Mouse (Mus musculus): Measurements from ENCODE around the gene Filip1. TPM values are rescaled to one million over a fixed set of nuclear protein-coding genes. Genes with fewer than 3 reads are reported as not detected.

Filip1 gene
- polyA plus RNA-seq, 1 experiment = 1.1 TPM

- Histone ChIP-seq H3K27ac (ENCODE audit: insufficient read depth, low read length) (no peak overlapping the region), H3K4me3 (ENCODE audit: extremely low read depth, insufficient read depth, insufficient read length) (no peak overlapping the region), H3K4me1 (ENCODE audit: control insufficient read depth, insufficient read depth, insufficient read length) (no peaks in the 10 kb centered on the region), H3K36me3 (ENCODE audit: control insufficient read depth, insufficient read depth, low read length) (no peaks in the 10 kb centered on the region), H3K27me3 (ENCODE audit: control insufficient read depth, insufficient read depth, low read length) (no peaks in the 10 kb centered on the region)
- DNase-seq (ENCODE audit: low read depth in 1 of 2, low spot score in 2 of 2) = no peak
- 90% methylated on average over 23 of the region's 23 CpGs for WGBS
- no peak for TF ChIP-seq CTCF (IDR thresholded peaks at IDR 0.05; ENCODE audit: extremely low read depth, insufficient read depth, insufficient read length, insufficient replicate concordance)
- TF ChIP-seq POLR2A (IDR thresholded peaks at IDR 0.05; ENCODE audit: low read depth, low read length) = no peak
Measured at GRCm38 (mm10) chr9:79829842-79830800, 182.5 kb downstream of the Filip1 start.

- no peak for DNase-seq (ENCODE audit: low read depth in 1 of 2, low spot score in 2 of 2)
- Histone ChIP-seq H3K27ac (ENCODE audit: insufficient read depth, low read length) (no peak overlapping the region), H3K4me1 (ENCODE audit: control insufficient read depth, insufficient read depth, insufficient read length) (no peaks in the 10 kb centered on the region), H3K27me3 (ENCODE audit: control insufficient read depth, insufficient read depth, low read length) (no peaks in the 10 kb centered on the region), H3K4me3 (ENCODE audit: extremely low read depth, insufficient read depth, insufficient read length) (no peak overlapping the region), H3K36me3 (ENCODE audit: control insufficient read depth, insufficient read depth, low read length) (no peaks in the 10 kb centered on the region)
- WGBS = 76% methylated on average over 2 of the region's 2 CpGs
- TF ChIP-seq POLR2A (IDR thresholded peaks at IDR 0.05; ENCODE audit: low read depth, low read length) = no peak
- no peak for TF ChIP-seq CTCF (IDR thresholded peaks at IDR 0.05; ENCODE audit: extremely low read depth, insufficient read depth, insufficient read length, insufficient replicate concordance)
Measured at GRCm38 (mm10) chr9:79827072-79827471, 185.6 kb downstream of the Filip1 start.

GRCm38 (mm10) chr9:79825526-79825925 lies 187.1 kb downstream of the Filip1 start:
- Histone ChIP-seq H3K4me1 (ENCODE audit: control insufficient read depth, insufficient read depth, insufficient read length) (no peaks in the 10 kb centered on the region), H3K27ac (ENCODE audit: insufficient read depth, low read length) (no peak overlapping the region), H3K4me3 (ENCODE audit: extremely low read depth, insufficient read depth, insufficient read length) (no peak overlapping the region), H3K27me3 (ENCODE audit: control insufficient read depth, insufficient read depth, low read length) (no peaks in the 10 kb centered on the region), H3K36me3 (ENCODE audit: control insufficient read depth, insufficient read depth, low read length) (no peaks in the 10 kb centered on the region)
- WGBS = 92% methylated on average over 7 of the region's 7 CpGs
- TF ChIP-seq CTCF (IDR thresholded peaks at IDR 0.05; ENCODE audit: extremely low read depth, insufficient read depth, insufficient read length, insufficient replicate concordance) = no peak
- no peak for TF ChIP-seq POLR2A (IDR thresholded peaks at IDR 0.05; ENCODE audit: low read depth, low read length)
- DNase-seq (ENCODE audit: low read depth in 1 of 2, low spot score in 2 of 2) = no peak

GRCm38 (mm10) chr9:79823856-79824255 lies 188.8 kb downstream of the Filip1 start:
- 80% methylated on average over 2 of the region's 2 CpGs for WGBS
- H3K4me3 ChIP-seq (ENCODE audit: extremely low read depth, insufficient read depth, insufficient read length) = no peak overlapping the region
- TF ChIP-seq POLR2A (IDR thresholded peaks at IDR 0.05; ENCODE audit: low read depth, low read length) = no peak
- no peak for TF ChIP-seq CTCF (IDR thresholded peaks at IDR 0.05; ENCODE audit: extremely low read depth, insufficient read depth, insufficient read length, insufficient replicate concordance)
- H3K36me3 ChIP-seq (ENCODE audit: control insufficient read depth, insufficient read depth, low read length) = no peaks in the 10 kb centered on the region
- H3K4me1 ChIP-seq (ENCODE audit: control insufficient read depth, insufficient read depth, insufficient read length) = no peaks in the 10 kb centered on the region
- no peak for DNase-seq (ENCODE audit: low read depth in 1 of 2, low spot score in 2 of 2)
- no peaks in the 10 kb centered on the region for H3K27me3 ChIP-seq (ENCODE audit: control insufficient read depth, insufficient read depth, low read length)
- no peak overlapping the region for H3K27ac ChIP-seq (ENCODE audit: insufficient read depth, low read length)

GRCm38 (mm10) chr9:79823438-79823837 lies 189.2 kb downstream of the Filip1 start:
- no peak overlapping the region for H3K27ac ChIP-seq (ENCODE audit: insufficient read depth, low read length)
- no peaks in the 10 kb centered on the region for H3K36me3 ChIP-seq (ENCODE audit: control insufficient read depth, insufficient read depth, low read length)
- H3K27me3 ChIP-seq (ENCODE audit: control insufficient read depth, insufficient read depth, low read length) = no peaks in the 10 kb centered on the region
- 90% methylated on average over 4 of the region's 4 CpGs for WGBS
- no peaks in the 10 kb centered on the region for H3K4me1 ChIP-seq (ENCODE audit: control insufficient read depth, insufficient read depth, insufficient read length)
- no peak for DNase-seq (ENCODE audit: low read depth in 1 of 2, low spot score in 2 of 2)
- no peak overlapping the region for H3K4me3 ChIP-seq (ENCODE audit: extremely low read depth, insufficient read depth, insufficient read length)
- TF ChIP-seq POLR2A (IDR thresholded peaks at IDR 0.05; ENCODE audit: low read depth, low read length) (no peak), CTCF (IDR thresholded peaks at IDR 0.05; ENCODE audit: extremely low read depth, insufficient read depth, insufficient read length, insufficient replicate concordance) (no peak)

GRCm38 (mm10) chr9:79816464-79816863 lies 196.2 kb downstream of the Filip1 start:
- Histone ChIP-seq H3K4me3 (ENCODE audit: extremely low read depth, insufficient read depth, insufficient read length) (no peak overlapping the region), H3K27ac (ENCODE audit: insufficient read depth, low read length) (0 out of 2 replicates have a peak overlapping the region, but pooled peaks have one; percentile 14), H3K4me1 (ENCODE audit: control insufficient read depth, insufficient read depth, insufficient read length) (peaks cover 9% of the 10 kb centered on the region; the same call in 1 of the 2 replicates), H3K27me3 (ENCODE audit: control insufficient read depth, insufficient read depth, low read length) (no peaks in the 10 kb centered on the region), H3K36me3 (ENCODE audit: control insufficient read depth, insufficient read depth, low read length) (no peaks in the 10 kb centered on the region)
- TF ChIP-seq CTCF (IDR thresholded peaks at IDR 0.05; ENCODE audit: extremely low read depth, insufficient read depth, insufficient read length, insufficient replicate concordance) (no peak), POLR2A (IDR thresholded peaks at IDR 0.05; ENCODE audit: low read depth, low read length) (no peak)
- no peak for DNase-seq (ENCODE audit: low read depth in 1 of 2, low spot score in 2 of 2)
- WGBS = 20% methylated on average over 5 of the region's 5 CpGs

- TF ChIP-seq CTCF (IDR thresholded peaks at IDR 0.05; ENCODE audit: extremely low read depth, insufficient read depth, insufficient read length, insufficient replicate concordance) (no peak), POLR2A (IDR thresholded peaks at IDR 0.05; ENCODE audit: low read depth, low read length) (no peak)
- WGBS = 34% methylated on average over 11 of the region's 11 CpGs
- peak overlapping the region; percentile 30; the same call in 1 of the 2 replicates for H3K4me3 ChIP-seq (ENCODE audit: extremely low read depth, insufficient read depth, insufficient read length)
- H3K27ac ChIP-seq (ENCODE audit: insufficient read depth, low read length) = 0 out of 2 replicates have a peak overlapping the region, but pooled peaks have one; percentile 14
- H3K27me3 ChIP-seq (ENCODE audit: control insufficient read depth, insufficient read depth, low read length) = no peaks in the 10 kb centered on the region
- H3K36me3 ChIP-seq (ENCODE audit: control insufficient read depth, insufficient read depth, low read length) = no peaks in the 10 kb centered on the region
- H3K4me1 ChIP-seq (ENCODE audit: control insufficient read depth, insufficient read depth, insufficient read length) = peaks cover 9% of the 10 kb centered on the region; the same call in 1 of the 2 replicates
- no peak for DNase-seq (ENCODE audit: low read depth in 1 of 2, low spot score in 2 of 2)
Measured at GRCm38 (mm10) chr9:79816013-79816412, 196.6 kb downstream of the Filip1 start.

Measured in spleen, adult 2 months (tissue).